Mouse (Mus musculus) lung, adult 2 months (tissue): ENCODE results near the gene Snd1.

ENCODE experiments used
- CTCF ChIP-seq: fragments of 200-500 bp; IDR thresholded peaks from 2 replicates; pipeline ENCODE4 v1.5.1; 2011; ENCODE audit warnings: mild to moderate bottlenecking, low read length, control low read depth; ENCODE audit not compliant: insufficient read depth
- POLR2A ChIP-seq: fragments of 200-500 bp; IDR thresholded peaks from 2 replicates; pipeline ENCODE4 v1.6.1; 2011; ENCODE audit warnings: low read depth, mild to moderate bottlenecking, control low read depth, low read length, borderline replicate concordance; ENCODE audit errors: extremely low read depth

- TF ChIP-seq POLR2A, result no peak
- TF ChIP-seq CTCF, result no peak
Observed at GRCm38 (mm10) chr6:28845610-28846009, 370.7 kb downstream of the Snd1 start.
